Mouse (Mus musculus) embryonic facial prominence, embryonic 12.5 days (tissue): ENCODE data around the gene Izumo1r. TPM values are rescaled to one million over a fixed set of nuclear protein-coding genes. Genes with fewer than 3 reads are reported as not detected.

Experiments used
- ATAC-seq: fragments of 200-750 bp; cut with Nextera tagmentation; 2 replicates; pipeline ENCODE4 v1.8.0; 2017; ENCODE audit not compliant: insufficient number of reproducible peaks, insufficient read depth, low FRiP score, low TSS enrichment
- H3K27ac ChIP-seq: fragments of 300-500 bp; sonication (generic); 2 replicates; pipeline ENCODE4 v1.5.1; 2016; ENCODE audit warnings: mild to moderate bottlenecking
- H3K27me3 ChIP-seq: fragments of 300-500 bp; sonication (generic); 2 replicates; pipeline ENCODE4 v1.6.1; 2016; ENCODE audit warnings: mild to moderate bottlenecking, moderate library complexity
- H3K36me3 ChIP-seq: fragments of 300-500 bp; sonication (generic); 2 replicates; pipeline ENCODE4 v1.6.1; 2016; ENCODE audit warnings: mild to moderate bottlenecking
- H3K4me1 ChIP-seq: fragments of 300-500 bp; sonication (generic); 2 replicates; pipeline ENCODE4 v1.6.1; 2016
- H3K4me2 ChIP-seq: fragments of 300-500 bp; sonication (generic); replicated peaks from 2 replicates; pipeline ENCODE4 v1.6.1; 2016; ENCODE audit warnings: mild to moderate bottlenecking, moderate library complexity
- H3K4me3 ChIP-seq: fragments of 300-500 bp; sonication (generic); 2 replicates; pipeline ENCODE4 v1.5.1; 2016; ENCODE audit warnings: mild to moderate bottlenecking
- H3K9ac ChIP-seq: fragments of 300-500 bp; sonication (generic); 2 replicates; pipeline ENCODE4 v1.6.1; 2016; ENCODE audit warnings: mild to moderate bottlenecking, moderate library complexity
- H3K9me3 ChIP-seq: fragments of 300-500 bp; sonication (generic); 2 replicates; pipeline ENCODE4 v1.6.1; 2016; ENCODE audit warnings: mild to moderate bottlenecking, moderate library complexity
- WGBS: fragments of 180-500 bp; shearing (Covaris S2); methylation state at CpG from one replicate; pipeline ENCODE4 v1.1.7; 2016; 5-methylcytosine and 5-hydroxymethylcytosine counted together
- polyA plus RNA-seq: library from polyadenylated mRNA; unstranded; fragments of >200 nt; fragmentation: Nextera tagmentation; extraction: Ambion mirVana; gene quantifications from 2 replicates; pipeline ENCODE4 v1.2.1, GENCODE M21; 2016

Gene Izumo1r
- polyA plus RNA-seq, 1 experiment from 2014 or later: 0.29 TPM

- H3K9me3 ChIP-seq: no peaks in the 10 kb centered on the region
Measured at GRCm38 (mm10) chr9:14903006-14903405, 743 bp downstream of the Izumo1r start.

DNA sequence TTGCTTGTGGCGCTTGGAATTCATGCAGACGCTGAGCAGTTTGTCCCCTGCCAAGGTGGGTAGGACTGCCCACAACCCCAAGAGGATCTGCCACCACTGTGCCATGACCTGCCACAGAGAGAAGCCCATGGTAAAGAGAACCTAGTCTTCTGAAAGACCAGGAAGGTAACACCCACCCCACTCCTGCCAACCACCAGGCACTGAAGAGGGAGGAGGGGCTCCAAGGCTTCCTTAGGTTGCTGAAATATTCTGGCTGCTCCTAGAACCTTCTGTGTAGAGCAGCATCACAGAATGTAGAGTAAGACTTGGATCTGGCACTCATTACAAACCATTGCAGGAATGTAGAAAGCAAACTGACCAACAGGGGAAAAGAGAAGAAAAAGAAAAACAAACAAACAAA lies 1.3 kb downstream of the Izumo1r start:
- H3K9me3 ChIP-seq: no peaks in the 10 kb centered on the region
- WGBS: 92% methylated on average over 2 of the region's 2 CpGs
- H3K4me1 ChIP-seq: peaks cover 21% of the 10 kb centered on the region
- H3K36me3 ChIP-seq: no peaks in the 10 kb centered on the region
- H3K9ac ChIP-seq: no peak overlapping the region
- ATAC-seq: no peak
- no peaks in the 10 kb centered on the region for H3K27me3 ChIP-seq
- H3K4me2 ChIP-seq: no peak overlapping the region
- H3K4me3 ChIP-seq: no peak overlapping the region
- H3K27ac ChIP-seq: no peak overlapping the region

More at GRCm38 (mm10) chr9:14903006-14903405, 743 bp downstream of the Izumo1r start:
- no peak for ATAC-seq
- 89% methylated on average over 3 of the region's 3 CpGs for WGBS
- Histone ChIP-seq H3K4me2 (no peak overlapping the region), H3K27ac (no peak overlapping the region), H3K36me3 (no peaks in the 10 kb centered on the region), H3K4me3 (no peak overlapping the region), H3K4me1 (peaks cover 21% of the 10 kb centered on the region), H3K27me3 (no peaks in the 10 kb centered on the region), H3K9ac (no peak overlapping the region)

DNA sequence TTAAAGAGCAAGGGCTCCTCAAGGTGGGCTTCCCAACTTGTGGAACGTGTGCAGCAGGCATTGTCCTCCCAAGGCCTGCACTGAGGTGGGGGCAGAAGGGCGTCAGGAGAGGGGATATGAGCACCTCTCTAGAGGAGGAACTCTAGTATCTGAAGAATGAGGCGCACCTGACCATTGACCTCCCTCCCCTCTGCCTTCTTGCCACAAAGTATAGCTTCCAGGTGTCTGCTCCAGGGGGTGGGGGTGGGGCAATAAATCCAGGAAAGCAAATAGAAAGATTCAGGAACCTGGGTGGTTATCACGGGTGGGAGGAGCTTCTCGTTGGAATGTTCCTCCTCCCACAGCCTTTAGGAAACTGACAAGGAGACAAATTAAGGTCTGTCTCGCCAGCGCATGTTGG lies 2.0 kb downstream of the Izumo1r start:
- Histone ChIP-seq H3K4me3 (no peak overlapping the region), H3K4me2 (no peak overlapping the region), H3K9me3 (no peaks in the 10 kb centered on the region), H3K36me3 (no peaks in the 10 kb centered on the region), H3K27me3 (no peaks in the 10 kb centered on the region), H3K27ac (no peak overlapping the region), H3K4me1 (peaks cover 24% of the 10 kb centered on the region), H3K9ac (no peak overlapping the region)
- 75% methylated on average over 7 of the region's 7 CpGs for WGBS
- ATAC-seq: no peak

DNA sequence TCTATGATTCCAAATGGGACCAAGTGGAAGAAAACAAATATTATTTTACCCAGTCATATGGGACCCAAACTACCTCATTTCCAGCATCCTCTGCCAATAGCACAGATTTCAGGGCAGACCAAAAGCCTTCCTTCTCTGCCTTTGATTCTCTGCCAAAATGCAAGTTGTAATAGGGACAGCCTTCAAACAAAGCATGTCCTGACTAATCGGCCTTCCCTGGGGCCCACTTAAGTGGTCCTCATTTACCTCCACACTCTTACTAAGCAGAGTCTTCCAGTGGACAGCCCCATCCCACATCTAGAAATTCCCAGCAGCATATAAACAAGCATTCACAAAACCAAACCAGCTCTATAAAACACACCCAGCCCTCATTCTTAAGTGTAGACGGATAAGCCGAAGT lies 6.6 kb downstream of the Izumo1r start:
- WGBS: 81% methylated on average over 3 of the region's 3 CpGs
- Histone ChIP-seq H3K4me3 (no peak overlapping the region), H3K4me1 (0 out of 2 replicates have a peak, but pooled peaks cover 3% of the 10 kb centered on the region), H3K9me3 (no peaks in the 10 kb centered on the region), H3K27ac (no peak overlapping the region), H3K4me2 (no peak overlapping the region), H3K9ac (no peak overlapping the region), H3K36me3 (no peaks in the 10 kb centered on the region), H3K27me3 (no peaks in the 10 kb centered on the region)
- no peak for ATAC-seq

GRCm38 (mm10) chr9:14895237-14895835 lies 8.4 kb downstream of the Izumo1r start:
- H3K9ac ChIP-seq: no peak overlapping the region
- no peak overlapping the region for H3K4me2 ChIP-seq
- no peak overlapping the region for H3K27ac ChIP-seq
- H3K4me1 ChIP-seq: 0 out of 2 replicates have a peak, but pooled peaks cover 3% of the 10 kb centered on the region
- no peaks in the 10 kb centered on the region for H3K27me3 ChIP-seq
- H3K36me3 ChIP-seq: no peaks in the 10 kb centered on the region
- no peak overlapping the region for H3K4me3 ChIP-seq
- 73% methylated on average over 7 of the region's 7 CpGs for WGBS
- H3K9me3 ChIP-seq: no peaks in the 10 kb centered on the region
- ATAC-seq: no peak

- Histone ChIP-seq H3K4me2 (no peak overlapping the region), H3K4me1 (0 out of 2 replicates have a peak, but pooled peaks cover 3% of the 10 kb centered on the region), H3K9me3 (no peaks in the 10 kb centered on the region), H3K27me3 (no peaks in the 10 kb centered on the region), H3K4me3 (no peak overlapping the region), H3K27ac (no peak overlapping the region), H3K36me3 (no peaks in the 10 kb centered on the region), H3K9ac (no peak overlapping the region)
- no peak for ATAC-seq
- WGBS: 87% methylated on average over 3 of the region's 3 CpGs
Measured at GRCm38 (mm10) chr9:14894628-14895027, 9.1 kb downstream of the Izumo1r start.

GRCm38 (mm10) chr9:14893388-14893787 lies 10.4 kb downstream of the Izumo1r start:
- ATAC-seq: no peak
- Histone ChIP-seq H3K27me3 (no peaks in the 10 kb centered on the region), H3K4me3 (no peak overlapping the region), H3K9ac (no peak overlapping the region), H3K9me3 (no peaks in the 10 kb centered on the region), H3K4me2 (no peak overlapping the region), H3K27ac (no peak overlapping the region), H3K4me1 (peaks cover 3% of the 10 kb centered on the region; the same call in 1 of the 2 replicates), H3K36me3 (no peaks in the 10 kb centered on the region)
- 86% methylated on average over 9 of the region's 9 CpGs for WGBS

- H3K4me2 ChIP-seq: no peak overlapping the region
- H3K4me1 ChIP-seq: no peaks in the 10 kb centered on the region; the same call in 1 of the 2 replicates
- ATAC-seq: no peak
- 85% methylated on average over 5 of the region's 5 CpGs for WGBS
- H3K36me3 ChIP-seq: no peaks in the 10 kb centered on the region
- H3K9me3 ChIP-seq: no peaks in the 10 kb centered on the region
- no peak overlapping the region for H3K9ac ChIP-seq
- H3K4me3 ChIP-seq: no peak overlapping the region
- H3K27ac ChIP-seq: no peak overlapping the region
- no peaks in the 10 kb centered on the region for H3K27me3 ChIP-seq
Measured at GRCm38 (mm10) chr9:14891891-14892290, 11.9 kb downstream of the Izumo1r start.

DNA sequence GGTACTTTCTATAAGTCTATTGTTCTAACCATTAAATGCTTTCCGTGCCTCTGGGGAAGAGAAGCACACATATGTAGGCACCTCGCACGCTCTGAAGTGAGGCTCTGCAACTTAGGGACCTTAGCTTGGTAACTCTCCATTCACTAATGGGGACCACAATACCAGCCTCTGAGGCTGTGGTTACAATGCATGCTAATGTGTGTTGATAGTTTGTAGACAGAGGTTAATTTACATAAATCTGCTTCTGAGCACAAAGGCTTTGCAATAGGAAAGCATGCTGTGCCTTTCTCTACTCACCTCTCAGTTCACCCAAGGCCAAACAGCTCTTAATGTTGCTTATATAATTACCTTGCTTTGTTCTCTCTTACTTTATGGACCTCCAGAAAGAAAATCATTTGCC lies 13.1 kb downstream of the Izumo1r start:
- Histone ChIP-seq H3K27me3 (no peaks in the 10 kb centered on the region), H3K4me3 (no peak overlapping the region), H3K27ac (no peak overlapping the region), H3K4me1 (no peaks in the 10 kb centered on the region; the same call in 1 of the 2 replicates), H3K4me2 (no peak overlapping the region), H3K9ac (no peak overlapping the region), H3K36me3 (no peaks in the 10 kb centered on the region), H3K9me3 (no peaks in the 10 kb centered on the region)
- 72% methylated on average over 3 of the region's 3 CpGs for WGBS
- ATAC-seq: no peak

- H3K4me1 ChIP-seq: no peaks in the 10 kb centered on the region; the same call in 1 of the 2 replicates
- H3K27ac ChIP-seq: no peak overlapping the region
- no peaks in the 10 kb centered on the region for H3K9me3 ChIP-seq
- H3K36me3 ChIP-seq: no peaks in the 10 kb centered on the region
- H3K27me3 ChIP-seq: no peaks in the 10 kb centered on the region
- WGBS: 59% methylated on average over 6 of the region's 6 CpGs
- no peak overlapping the region for H3K4me3 ChIP-seq
- no peak overlapping the region for H3K4me2 ChIP-seq
- H3K9ac ChIP-seq: no peak overlapping the region
- ATAC-seq: no peak
Measured at GRCm38 (mm10) chr9:14888671-14889070, 15.1 kb downstream of the Izumo1r start.

GRCm38 (mm10) chr9:14887787-14888382 lies 15.9 kb downstream of the Izumo1r start:
- Histone ChIP-seq H3K4me3 (no peak overlapping the region), H3K9ac (no peak overlapping the region), H3K4me2 (no peak overlapping the region), H3K36me3 (no peaks in the 10 kb centered on the region), H3K27me3 (no peaks in the 10 kb centered on the region), H3K9me3 (no peaks in the 10 kb centered on the region), H3K27ac (no peak overlapping the region), H3K4me1 (no peaks in the 10 kb centered on the region; the same call in 1 of the 2 replicates)
- no peak for ATAC-seq
- WGBS: 87% methylated on average over 6 of the region's 6 CpGs

DNA sequence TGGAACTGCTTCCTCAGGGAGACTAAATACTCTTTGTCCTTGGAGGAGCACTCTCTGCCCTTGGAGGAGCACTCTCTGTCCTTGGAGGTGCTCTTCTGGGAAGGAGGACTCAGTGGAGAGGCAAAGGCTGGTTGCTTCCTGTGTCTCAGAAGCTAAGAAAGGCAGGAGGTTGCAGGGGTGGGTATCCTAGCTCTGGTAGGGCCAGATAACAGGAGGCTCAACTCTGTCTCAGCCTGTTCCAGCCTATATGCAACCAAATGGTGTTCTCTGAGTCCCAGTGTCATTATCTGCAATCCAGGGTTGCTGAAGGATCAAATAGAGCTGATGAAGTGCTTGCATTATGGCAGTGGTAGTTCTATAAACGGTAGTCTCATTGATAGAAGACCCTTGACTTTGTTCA lies 17.8 kb downstream of the Izumo1r start:
- Histone ChIP-seq H3K27me3 (no peaks in the 10 kb centered on the region), H3K4me1 (no peaks in the 10 kb centered on the region; the same call in 1 of the 2 replicates), H3K9me3 (no peaks in the 10 kb centered on the region), H3K4me2 (no peak overlapping the region), H3K36me3 (no peaks in the 10 kb centered on the region), H3K27ac (no peak overlapping the region), H3K4me3 (no peak overlapping the region), H3K9ac (no peak overlapping the region)
- WGBS: 71% methylated on average over 1 of the region's 1 CpGs
- no peak for ATAC-seq
